Mouse (Mus musculus) kidney, postnatal 36 days (tissue): ENCODE measurements around the gene Scyl1.
A peak's percentile ranks its signal among the peaks of the same experiment; 100 is the strongest.
"Not testable (repeated sequence)": the region's sequence is repeated elsewhere in the genome, so short reads cannot be mapped to it uniquely, and the experiment has no call there.

Experiments
- DNase-seq, 2 experiments: peaks; one replicate each; pipeline ENCODE4 v3.0.0; 2021 to 2022; ENCODE audit warnings: mixed read lengths in 2 of 2

Gene Scyl1

DNA sequence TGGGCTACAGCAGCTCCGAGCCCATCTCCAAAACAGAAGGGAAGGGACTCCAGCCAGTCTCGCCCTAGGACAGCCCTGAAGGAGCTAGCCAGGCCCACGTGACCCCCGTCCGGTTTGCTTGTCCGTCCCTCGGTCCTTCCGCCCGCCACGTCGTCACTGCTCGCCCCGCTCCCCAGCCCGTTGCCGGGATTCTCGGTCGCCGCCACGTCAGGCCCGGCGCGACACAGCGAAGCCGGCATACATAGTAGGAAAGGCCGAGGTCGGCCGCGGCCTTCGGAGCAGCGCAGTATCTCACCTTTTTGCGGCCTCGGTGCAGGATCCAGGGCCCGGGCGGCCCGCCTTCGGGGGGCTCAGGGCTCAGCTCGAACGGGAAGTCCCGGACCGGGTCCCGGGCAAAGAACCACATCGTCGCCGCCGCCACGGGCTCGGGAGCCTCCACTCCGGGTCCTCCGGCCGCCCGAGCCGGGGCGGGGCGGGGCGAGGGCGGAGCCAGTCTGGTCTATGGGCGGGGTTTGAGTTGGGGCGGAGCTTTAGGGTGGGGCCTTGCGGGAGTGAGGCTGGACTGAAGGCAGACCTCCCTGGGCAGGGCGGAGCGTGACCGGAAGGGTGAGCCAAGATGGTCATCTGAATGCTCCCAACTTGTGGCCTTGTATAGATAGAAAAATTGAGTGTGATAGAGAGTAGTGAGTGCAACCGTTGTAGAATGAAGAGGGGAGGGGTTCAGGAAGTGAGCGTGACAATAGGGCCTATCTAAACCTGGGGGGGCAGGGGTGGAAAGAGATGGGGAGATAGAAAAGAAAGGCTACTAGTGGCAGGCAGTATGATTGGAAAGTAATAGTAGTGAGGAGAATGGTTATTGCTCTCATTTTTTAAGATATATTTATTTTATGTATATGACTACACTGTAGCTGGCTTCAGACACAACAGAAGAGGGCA, at the start of gene Scyl1:
Scyl1 (minus strand) TSS at position 495 of the 936 bp plus-strand sequence.
- DNase-seq, result peak; percentile 95 to 97

GRCm38 (mm10) chr19:5819549-5819948, 48.3 kb upstream of the Scyl1 start:
- peak; percentile 90 for DNase-seq

DNA sequence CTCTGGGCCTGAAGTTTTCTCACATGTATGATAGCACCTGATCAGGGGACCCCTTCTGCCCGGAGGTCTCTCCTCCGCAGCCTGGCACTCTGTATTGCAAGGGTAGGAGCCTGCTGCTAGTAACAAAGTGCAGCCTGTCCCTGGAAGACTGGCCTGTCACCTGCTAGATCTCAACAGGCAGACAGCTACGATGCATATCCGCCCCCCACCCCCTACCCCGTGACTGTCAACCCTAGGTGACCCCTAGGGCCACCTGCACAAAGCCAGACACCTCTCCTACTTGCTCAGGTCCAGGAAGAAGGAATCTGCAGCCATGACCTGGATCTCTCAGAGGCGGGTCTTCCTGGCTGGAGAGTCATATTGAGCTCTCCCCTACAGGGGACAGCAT, 47.4 kb upstream of the Scyl1 start:
- no peak for DNase-seq

GRCm38 (mm10) chr19:5817703-5818589, 46.7 kb upstream of the Scyl1 start:
- DNase-seq, result peak; percentile 90 to 91

- DNase-seq, result peak; percentile 78 to 91
Observed at GRCm38 (mm10) chr19:5815928-5816327, 44.7 kb upstream of the Scyl1 start.

DNA sequence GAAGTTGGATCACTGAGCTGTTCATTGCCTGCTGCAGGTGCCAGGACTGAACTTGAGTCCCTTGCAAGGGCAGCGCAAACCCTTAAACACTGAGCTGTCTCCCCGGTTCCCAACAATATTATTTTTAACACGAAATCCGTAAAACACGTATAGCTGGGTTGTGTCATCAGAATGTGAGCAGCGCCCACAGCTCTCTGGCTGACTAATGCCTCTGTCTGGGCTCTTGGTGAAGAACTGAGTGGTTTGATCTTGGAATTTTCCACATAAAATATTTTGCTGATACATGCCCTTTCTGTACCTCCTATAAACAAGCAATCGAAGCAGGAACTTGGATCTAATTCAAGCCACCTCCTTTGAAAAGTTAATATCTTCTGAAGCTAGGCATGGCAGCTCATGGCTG, 43.8 kb upstream of the Scyl1 start:
- peak in 1 of 2 experiments; percentile 68 for DNase-seq

DNA sequence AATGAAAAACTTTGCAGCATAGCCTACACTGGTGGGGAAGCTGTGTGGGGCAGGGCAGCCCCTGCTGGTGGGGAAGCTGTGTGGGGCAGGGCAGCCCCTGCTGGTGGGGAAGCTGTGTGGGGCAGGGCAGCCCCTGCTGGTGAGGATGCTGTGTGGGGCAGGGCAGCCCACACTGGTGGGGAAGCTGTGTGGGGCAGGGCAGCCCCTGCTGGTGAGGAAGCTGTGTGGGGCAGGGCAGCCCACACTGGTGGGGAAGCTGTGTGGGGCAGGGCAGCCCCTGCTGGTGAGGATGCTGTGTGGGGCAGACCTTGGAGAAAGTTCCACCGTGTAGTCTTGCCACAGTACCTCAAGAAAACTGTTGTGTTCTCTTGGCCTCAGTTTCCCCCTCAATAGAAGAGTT, 42.8 kb upstream of the Scyl1 start:
- DNase-seq, result not testable (repeated sequence)

GRCm38 (mm10) chr19:5813567-5813966, 42.3 kb upstream of the Scyl1 start:
- no peak for DNase-seq

- peak; percentile 73 to 93 for DNase-seq
Observed at GRCm38 (mm10) chr19:5811771-5812504, 40.7 kb upstream of the Scyl1 start.

DNA sequence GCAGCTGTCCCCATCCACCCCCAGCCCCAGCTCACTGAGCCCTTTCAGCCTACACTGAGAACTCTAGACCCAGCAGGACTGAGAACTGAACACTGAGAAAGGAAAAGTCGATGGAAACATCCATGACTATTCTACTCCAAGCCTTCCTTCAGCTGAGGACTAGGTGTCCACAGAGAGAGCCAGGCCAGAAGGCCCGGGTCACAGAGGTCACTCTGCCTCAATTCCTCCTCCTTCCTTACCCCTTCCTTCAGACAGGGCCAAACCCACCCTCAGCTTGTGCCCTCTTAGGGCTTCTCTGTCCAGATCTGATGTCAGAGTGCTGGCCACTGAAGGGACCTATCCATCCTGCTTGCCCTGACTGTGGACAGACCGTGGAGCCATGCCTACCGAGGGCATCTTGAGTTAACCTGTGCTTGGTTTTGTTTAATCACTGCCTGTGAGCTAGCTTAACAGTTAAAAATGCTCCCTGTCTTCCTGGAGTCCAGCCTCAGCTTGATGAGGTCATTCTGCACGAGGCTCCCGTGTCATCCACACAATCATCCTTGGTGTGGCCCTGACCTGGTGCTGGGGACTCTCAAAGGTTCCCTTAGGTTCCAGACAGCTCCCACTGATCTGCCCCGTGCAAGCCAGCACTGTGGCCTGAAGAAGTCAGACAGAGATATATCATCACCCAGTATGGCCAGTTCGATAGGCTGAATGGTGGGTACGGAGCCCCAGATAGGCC, 39.8 kb upstream of the Scyl1 start:
- peak in 1 of 2 experiments; percentile 23 for DNase-seq

DNA sequence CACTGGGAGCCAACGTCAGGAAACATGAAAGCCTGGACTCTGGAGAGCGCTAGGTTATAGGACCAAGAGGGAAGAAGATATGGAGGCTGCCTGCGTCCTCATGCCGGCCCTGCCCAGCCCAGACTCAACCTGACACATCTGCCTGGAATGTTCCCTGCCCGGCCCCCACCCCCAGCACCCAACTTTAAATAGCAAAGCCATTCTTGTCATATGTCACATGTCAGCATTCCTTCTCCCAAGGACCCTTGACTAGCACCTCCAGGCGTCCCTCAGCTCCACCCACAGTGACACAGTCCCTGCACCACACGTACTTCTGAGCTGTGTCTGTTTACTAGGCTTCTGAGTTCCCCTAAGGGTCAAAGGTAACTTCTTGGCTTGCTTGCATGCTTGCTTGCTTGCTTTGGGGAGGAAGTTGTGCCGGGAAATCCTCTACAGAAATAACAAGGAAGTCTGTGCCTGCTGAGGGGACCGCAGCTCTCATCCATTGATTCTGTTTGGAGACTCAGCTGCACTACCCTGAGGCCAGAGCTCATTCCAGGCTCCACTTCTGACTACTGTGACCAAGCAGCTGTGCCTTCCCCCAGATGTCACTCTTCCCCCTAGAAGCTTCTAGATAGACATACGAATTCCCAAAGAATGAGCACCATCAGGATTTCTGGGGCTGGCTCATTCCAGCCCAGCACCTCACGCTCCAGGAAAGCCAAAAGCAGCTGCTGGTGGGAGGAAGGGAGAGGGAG, 39.1 kb upstream of the Scyl1 start:
- peak; percentile 73 to 87 for DNase-seq

DNA sequence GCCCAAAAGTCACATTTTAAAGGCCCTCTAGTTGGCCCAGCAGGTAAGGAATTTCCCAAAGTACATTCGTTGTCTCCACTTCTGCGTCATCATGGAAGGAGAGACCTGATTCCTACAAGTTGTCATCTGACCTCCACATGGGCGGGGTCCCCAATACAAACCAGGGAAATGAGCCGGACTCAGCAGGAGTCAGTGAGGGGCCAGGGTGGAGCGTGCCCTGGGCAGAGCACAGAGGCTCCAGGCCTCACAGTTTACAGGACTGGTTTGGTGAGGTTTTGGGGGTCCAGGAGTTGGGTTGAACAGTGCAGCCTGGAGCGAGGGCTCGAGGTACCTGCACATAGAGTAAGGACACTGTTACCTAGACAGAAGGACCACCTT, 38.5 kb upstream of the Scyl1 start:
- DNase-seq, result peak in 1 of 2 experiments; percentile 33

- peak in 1 of 2 experiments; percentile 15 for DNase-seq
Observed at GRCm38 (mm10) chr19:5808955-5809711, 37.9 kb upstream of the Scyl1 start.

GRCm38 (mm10) chr19:5807740-5808139, 36.5 kb upstream of the Scyl1 start:
- DNase-seq, result no peak

GRCm38 (mm10) chr19:5806809-5807205, 35.6 kb upstream of the Scyl1 start:
- DNase-seq, result peak; percentile 57 to 60

DNA sequence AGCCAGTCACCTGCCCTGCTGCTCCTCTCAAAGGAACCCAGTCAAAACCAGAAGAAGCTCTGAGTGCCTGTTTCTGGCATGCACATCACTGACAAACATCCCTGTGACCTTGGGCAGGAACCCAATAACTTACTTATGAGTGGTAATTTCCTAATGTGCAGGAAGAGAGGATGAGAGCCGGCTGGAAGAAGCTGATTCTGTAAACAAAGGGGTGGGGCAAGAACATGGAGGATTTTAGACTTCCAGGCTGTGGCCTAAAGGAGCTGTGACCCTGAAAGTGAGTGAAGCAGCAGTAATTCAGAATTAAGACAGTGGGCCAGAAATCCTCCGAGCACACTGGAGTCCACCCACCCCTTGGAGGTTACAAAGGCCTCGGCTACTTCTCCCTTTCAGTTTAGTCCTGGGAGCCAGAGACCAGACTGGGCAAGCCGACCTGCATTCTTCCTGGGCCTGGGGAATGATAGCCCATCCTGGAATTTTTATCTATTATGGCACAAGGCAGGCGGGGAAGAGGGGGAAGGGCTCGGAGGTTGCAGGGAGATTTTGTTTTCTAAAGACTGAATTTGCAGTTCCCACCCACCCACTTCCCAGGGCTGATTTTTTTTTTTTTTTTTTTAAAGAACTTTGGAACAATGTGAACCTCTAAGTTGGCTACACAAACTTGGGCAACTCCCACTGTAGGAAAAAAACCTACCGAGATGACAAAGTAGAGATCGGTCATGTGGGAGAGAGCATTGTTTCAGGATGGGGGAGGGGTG, 35.0 kb upstream of the Scyl1 start:
- peak; percentile 67 to 86 for DNase-seq

GRCm38 (mm10) chr19:5804371-5804899, 33.2 kb upstream of the Scyl1 start:
- DNase-seq, result no peak

- DNase-seq, result peak in 1 of 2 experiments; percentile 58
Observed at GRCm38 (mm10) chr19:5803881-5804279, 32.7 kb upstream of the Scyl1 start.
